In genomic region chr19:58119681-58120173, GRCm38 (mm10) we compare ENCODE assay signal across 10 mouse cellular contexts.
DNase-seq lines count a peak whose midpoint lies in the region; ATAC-seq and TF ChIP-seq lines count a peak whose summit lies in the region.
"Had no signal": no experiment of that assay in that cellular context is flagged by ENCODE, and none has a peak within 500 bp of the region (broad histone marks: within the 10 kb centered on the region; RNA-seq: fewer than 3 reads in every experiment).

No protein-coding gene starts in this region.

- H3K9ac ChIP-seq in heart, embryonic 14.5 days (ENCODE audit: low read length): no peak overlapping the region
- no peak overlapping the region for H3K9ac ChIP-seq in midbrain, embryonic 16.5 days (ENCODE audit: low read depth, low read length)
- H3K9ac ChIP-seq: liver, embryonic 13.5 days had no signal

- H3K4me2 ChIP-seq in heart, embryonic 14.5 days (ENCODE audit: low read length): no peak overlapping the region
- H3K4me2 ChIP-seq in midbrain, embryonic 16.5 days (ENCODE audit: low read length): no peak overlapping the region
- H3K4me2 ChIP-seq: liver, embryonic 13.5 days had no signal

- H3K27ac ChIP-seq in heart, embryonic 14.5 days (replicated peaks in 1 of 2; ENCODE audit: control insufficient read depth in 1 of 2, insufficient read depth in 1 of 2, low read depth in 2 of 2, low read length in 2 of 2): 0 out of 4 replicates have a peak overlapping the region, but pooled peaks of 1 of the 2 experiments have one; percentile 19
- peak overlapping the region; percentile 30; the same call in 1 of the 2 replicates for H3K27ac ChIP-seq in midbrain, embryonic 10.5 days (replicated peaks)
- H3K27ac ChIP-seq in midbrain, embryonic 16.5 days (ENCODE audit: low read length): no peak overlapping the region
- no peak overlapping the region for H3K27ac ChIP-seq in layer of hippocampus, adult 2 months
- H3K27ac ChIP-seq: liver, embryonic 13.5 days had no signal

- TF ChIP-seq CTCF in layer of hippocampus, adult 2 months (conservative IDR thresholded peaks at IDR 0.05): no peak

- H3K36me3 ChIP-seq in heart, embryonic 14.5 days (ENCODE audit: control insufficient read depth, insufficient read depth, low read length): no peaks in the 10 kb centered on the region
- H3K36me3 ChIP-seq in midbrain, embryonic 10.5 days: no peaks in the 10 kb centered on the region
- no peaks in the 10 kb centered on the region for H3K36me3 ChIP-seq in midbrain, embryonic 16.5 days (ENCODE audit: control insufficient read depth, insufficient read depth, low read length)
- H3K36me3 ChIP-seq: liver, embryonic 13.5 days had no signal

- 42% methylated on average over 13 of the region's 13 CpGs for WGBS in heart, embryonic 14.5 days
- WGBS in midbrain, embryonic 10.5 days: 86% methylated on average over 13 of the region's 13 CpGs
- WGBS in midbrain, embryonic 16.5 days: 83% methylated on average over 13 of the region's 13 CpGs

- ATAC-seq in heart, embryonic 14.5 days (ENCODE audit: insufficient number of reproducible peaks, insufficient read depth, low FRiP score, low read depth): peak; percentile 47
- ATAC-seq in midbrain, embryonic 16.5 days: no peak
- ATAC-seq: hindbrain, embryonic 16.5 days had no signal

- no peaks in the 10 kb centered on the region for H3K9me3 ChIP-seq in heart, embryonic 14.5 days (ENCODE audit: control insufficient read depth, low read length)
- H3K9me3 ChIP-seq in midbrain, embryonic 10.5 days (replicated peaks): no peaks in the 10 kb centered on the region
- no peaks in the 10 kb centered on the region for H3K9me3 ChIP-seq in midbrain, embryonic 16.5 days (replicated peaks; ENCODE audit: control insufficient read depth, low read length, poor library complexity, severe bottlenecking)
- H3K9me3 ChIP-seq: liver, embryonic 13.5 days had no signal

- peaks cover 0 to 5% of the 10 kb centered on the region in 2 experiments; a peak in 2 of 4 replicates for H3K4me1 ChIP-seq in heart, embryonic 14.5 days (ENCODE audit: control insufficient read depth in 2 of 2, insufficient read depth in 2 of 2, low read length in 2 of 2)
- H3K4me1 ChIP-seq in midbrain, embryonic 10.5 days: peaks cover 4% of the 10 kb centered on the region
- H3K4me1 ChIP-seq in midbrain, embryonic 16.5 days (ENCODE audit: control insufficient read depth, insufficient read depth, low read length): no peaks in the 10 kb centered on the region
- H3K4me1 ChIP-seq: liver, embryonic 13.5 days had no signal

- no peak overlapping the region for H3K4me3 ChIP-seq in heart, embryonic 14.5 days (ENCODE audit: control insufficient read depth in 1 of 2, insufficient read depth in 1 of 2, low read depth in 1 of 2, low read length in 2 of 2)
- H3K4me3 ChIP-seq in midbrain, embryonic 10.5 days: no peak overlapping the region
- no peak overlapping the region for H3K4me3 ChIP-seq in midbrain, embryonic 16.5 days (ENCODE audit: low read depth, low read length)
- no peak overlapping the region for H3K4me3 ChIP-seq in layer of hippocampus, adult 2 months
- H3K4me3 ChIP-seq: liver, embryonic 13.5 days had no signal

- no peaks in the 10 kb centered on the region for H3K27me3 ChIP-seq in heart, embryonic 14.5 days (ENCODE audit: control insufficient read depth, insufficient read depth, low read length)
- no peaks in the 10 kb centered on the region for H3K27me3 ChIP-seq in midbrain, embryonic 10.5 days (ENCODE audit: low read depth, poor library complexity, severe bottlenecking)
- H3K27me3 ChIP-seq in midbrain, embryonic 16.5 days (ENCODE audit: control insufficient read depth, insufficient read depth, low read depth, low read length): no peaks in the 10 kb centered on the region
- H3K27me3 ChIP-seq: liver, embryonic 13.5 days had no signal

- no peak for DNase-seq in heart, adult 18-20 months
- DNase-seq in midbrain, embryonic 10.5 days (ENCODE audit: low spot score): no peak
- peak; percentile 19 for DNase-seq in heart, postnatal 4 days
- DNase-seq in yolk sac, embryonic 10.5 days (ENCODE audit: low spot score): peak; percentile 61
- no peak for DNase-seq in layer of hippocampus, adult 2 months (ENCODE audit: low spot score in 2 of 2)
- no peak for DNase-seq in ovary, postnatal 14 days (ENCODE audit: low spot score)
- DNase-seq: liver, embryonic 13.5 days had no signal

Comparison
In these comparisons a context has a peak if more than half of its experiments do, and no peak if none do; other contexts are left out.
1. DNase-seq: peak in heart, postnatal 4 days (single experiment) and yolk sac, embryonic 10.5 days (single experiment); none in heart, adult 18-20 months (0 of 2), midbrain, embryonic 10.5 days (single experiment), layer of hippocampus, adult 2 months (0 of 2) and ovary, postnatal 14 days (single experiment).